ENCODE assay signal across 25 mouse cellular contexts in the genomic region with DNA sequence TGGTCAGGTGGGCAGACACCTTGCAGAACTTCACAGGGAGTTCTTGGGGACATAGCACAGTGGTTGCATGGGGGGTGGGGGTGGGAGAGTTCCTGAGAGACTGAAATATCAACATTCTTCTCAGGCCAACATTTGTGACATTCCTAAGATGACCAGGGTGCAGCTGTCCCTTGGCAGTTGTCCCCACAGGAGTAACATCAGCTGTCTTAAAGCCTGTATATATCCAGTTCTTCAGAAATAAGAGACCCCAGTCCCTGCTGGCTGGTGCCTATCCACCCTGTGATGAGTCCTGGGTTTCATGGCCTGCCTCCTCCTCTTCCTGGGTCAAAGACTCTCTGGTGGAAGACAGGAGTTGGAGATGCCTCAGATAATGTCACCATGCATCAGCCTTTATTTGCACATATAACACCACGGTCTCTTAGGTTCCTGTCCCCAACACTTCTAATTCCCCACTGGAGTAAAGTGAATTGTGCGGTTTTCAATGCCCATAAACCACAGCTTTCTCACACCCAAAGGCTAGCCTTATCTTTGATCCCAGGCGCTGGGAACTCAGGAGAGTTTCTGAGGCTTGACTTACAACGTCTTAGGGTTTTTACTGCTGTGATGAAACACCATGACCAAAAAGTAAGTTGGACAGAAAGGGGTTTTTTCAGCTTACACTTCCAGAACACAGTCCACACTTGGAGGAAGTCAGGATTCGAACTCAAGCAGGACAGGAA.
DNase-seq lines count a peak whose midpoint lies in the region; ATAC-seq and TF ChIP-seq lines count a peak whose summit lies in the region.
"Had no signal": no experiment of that assay in that cellular context is flagged by ENCODE, and none has a peak within 500 bp of the region (broad histone marks: within the 10 kb centered on the region; RNA-seq: fewer than 3 reads in every experiment).

No protein-coding gene starts in this region.

- TF ChIP-seq RAD21 in MEL (IDR thresholded peaks at IDR 0.05; ENCODE audit: low read depth, low read length), result no peak

- ATAC-seq in liver, embryonic 13.5 days (ENCODE audit: low read depth), result no peak; the same call in 1 of the 2 replicates
- no peak for ATAC-seq in liver, embryonic 12.5 days
- peak; percentile 70 for ATAC-seq in megakaryocyte-erythroid progenitor cell, adult 5-6 weeks (replicated peaks; ENCODE audit: low FRiP score, low TSS enrichment, poor library complexity, severe bottlenecking)
- ATAC-seq: forebrain, embryonic 16.5 days; hindbrain, postnatal 0 days; intestine, postnatal 0 days had no signal

- no peaks in the 10 kb centered on the region for H3K79me2 ChIP-seq in MEL (ENCODE audit: control insufficient read depth, insufficient read depth, low read length, poor library complexity)

- peak; percentile 44 for DNase-seq in kidney, adult 2 months
- DNase-seq in kidney, postnatal 36 days, result no peak
- DNase-seq in liver, embryonic 13.5 days, result no peak
- peak; percentile 81 for DNase-seq in MEL (ENCODE audit: low read depth, low spot score)
- no peak for DNase-seq in B cell, adult 2 months
- DNase-seq in cerebellum, postnatal 14 days, result no peak
- DNase-seq: adrenal gland, postnatal 25 days; cerebellum, adult 9-11 months; gastrocnemius, postnatal 25 days; heart, adult 18-20 months; heart, postnatal 10 days; kidney, postnatal 4 days; right cerebral cortex, postnatal 14 days had no signal

- TF ChIP-seq CTCF in kidney, adult 2 months (conservative IDR thresholded peaks at IDR 0.05; ENCODE audit: insufficient read depth, insufficient read length, low read depth, low read length), result no peak
- TF ChIP-seq CTCF in MEL (IDR thresholded peaks at IDR 0.05 in 2 of 3, conservative IDR thresholded peaks at IDR 0.05 in 1 of 3; ENCODE audit: control insufficient read depth in 1 of 3, insufficient read depth in 1 of 3, low read depth in 2 of 3, low read length in 3 of 3, poor library complexity in 1 of 3, severe bottlenecking in 1 of 3), result no peak

- TF ChIP-seq EP300 in MEL (IDR thresholded peaks at IDR 0.05; ENCODE audit: low read depth in 1 of 2, low read length in 2 of 2), result peak; percentile 80 to 84

- no peaks in the 10 kb centered on the region for H3K27me3 ChIP-seq in kidney, adult 2 months (replicated peaks; ENCODE audit: control insufficient read depth, insufficient read depth, low read length)
- H3K27me3 ChIP-seq in liver, embryonic 13.5 days, result no peaks in the 10 kb centered on the region
- no peaks in the 10 kb centered on the region for H3K27me3 ChIP-seq in liver, embryonic 12.5 days (replicated peaks)
- H3K27me3 ChIP-seq in MEL (ENCODE audit: control insufficient read depth in 1 of 2, insufficient read depth in 2 of 2, low read length in 2 of 2), result no peaks in the 10 kb centered on the region
- H3K27me3 ChIP-seq: CH12.LX; heart, embryonic 12.5 days; limb, embryonic 15.5 days; lung, embryonic 15.5 days; midbrain, embryonic 12.5 days had no signal

- H3K4me2 ChIP-seq in liver, embryonic 13.5 days, result no peak overlapping the region
- no peak overlapping the region for H3K4me2 ChIP-seq in liver, embryonic 12.5 days
- H3K4me2 ChIP-seq: heart, embryonic 12.5 days; limb, embryonic 15.5 days; lung, embryonic 15.5 days; midbrain, embryonic 12.5 days had no signal

- no peak overlapping the region for H3K9ac ChIP-seq in liver, embryonic 13.5 days
- no peak overlapping the region for H3K9ac ChIP-seq in liver, embryonic 12.5 days
- H3K9ac ChIP-seq in MEL (ENCODE audit: control insufficient read depth, low read depth, low read length, poor library complexity, severe bottlenecking), result no peak overlapping the region
- H3K9ac ChIP-seq: heart, embryonic 12.5 days; limb, embryonic 15.5 days; lung, embryonic 15.5 days; midbrain, embryonic 12.5 days had no signal

- H3K9me3 ChIP-seq in liver, embryonic 13.5 days (replicated peaks), result no peaks in the 10 kb centered on the region
- H3K9me3 ChIP-seq in liver, embryonic 12.5 days (replicated peaks), result no peaks in the 10 kb centered on the region
- no peaks in the 10 kb centered on the region for H3K9me3 ChIP-seq in MEL (replicated peaks; ENCODE audit: insufficient read depth, low read length)
- H3K9me3 ChIP-seq: forebrain, embryonic 10.5 days; heart, embryonic 12.5 days; hindbrain, embryonic 10.5 days; limb, embryonic 15.5 days; lung, embryonic 15.5 days; midbrain, embryonic 12.5 days had no signal

- peak overlapping the region; percentile 16; the same call in 1 of the 2 replicates for H3K27ac ChIP-seq in kidney, adult 2 months (ENCODE audit: insufficient read depth, low read depth, low read length)
- 0 out of 2 replicates have a peak overlapping the region, but pooled peaks have one; percentile 10 for H3K27ac ChIP-seq in liver, embryonic 13.5 days
- H3K27ac ChIP-seq in liver, embryonic 12.5 days, result no peak overlapping the region
- H3K27ac ChIP-seq in MEL (ENCODE audit: control insufficient read depth, low read depth, low read length), result peak overlapping the region; percentile 38; the same call in 1 of the 2 replicates
- H3K27ac ChIP-seq: forebrain, embryonic 10.5 days; hindbrain, embryonic 10.5 days; hindbrain, postnatal 0 days; limb, embryonic 15.5 days; lung, embryonic 15.5 days; midbrain, embryonic 12.5 days had no signal

- no peak for TF ChIP-seq POLR2A in kidney, adult 2 months (IDR thresholded peaks at IDR 0.05; ENCODE audit: low read depth, low read length)
- no peak for TF ChIP-seq POLR2A in MEL (IDR thresholded peaks at IDR 0.05; ENCODE audit: control insufficient read depth in 1 of 2, insufficient read depth in 1 of 2, low read depth in 1 of 2, low read length in 2 of 2, poor library complexity in 1 of 2)

- no peaks in the 10 kb centered on the region for H3K36me3 ChIP-seq in kidney, adult 2 months (ENCODE audit: control insufficient read depth, insufficient read depth, low read length)
- no peaks in the 10 kb centered on the region for H3K36me3 ChIP-seq in liver, embryonic 13.5 days
- H3K36me3 ChIP-seq in liver, embryonic 12.5 days, result no peaks in the 10 kb centered on the region
- H3K36me3 ChIP-seq in MEL (ENCODE audit: control insufficient read depth in 1 of 2, insufficient read depth in 2 of 2, low read length in 2 of 2), result peaks cover 0 to 21% of the 10 kb centered on the region in 2 experiments; a peak in 2 of 4 replicates
- H3K36me3 ChIP-seq: forebrain, embryonic 10.5 days; heart, embryonic 12.5 days; hindbrain, embryonic 10.5 days; limb, embryonic 15.5 days; lung, embryonic 15.5 days; midbrain, embryonic 12.5 days had no signal

- H3K4me1 ChIP-seq in kidney, adult 2 months (ENCODE audit: control insufficient read depth, insufficient read depth, low read length), result 0 out of 2 replicates have a peak, but pooled peaks cover 5% of the 10 kb centered on the region
- peaks cover 57% of the 10 kb centered on the region for H3K4me1 ChIP-seq in liver, embryonic 13.5 days (replicated peaks)
- H3K4me1 ChIP-seq in liver, embryonic 12.5 days, result peaks cover 59% of the 10 kb centered on the region
- H3K4me1 ChIP-seq in MEL (ENCODE audit: control insufficient read depth in 1 of 2, insufficient read depth in 2 of 2, low read length in 2 of 2), result peaks cover 11 to 39% of the 10 kb centered on the region in 2 experiments
- H3K4me1 ChIP-seq: heart, embryonic 12.5 days; hindbrain, embryonic 10.5 days; limb, embryonic 15.5 days; lung, embryonic 15.5 days; midbrain, embryonic 12.5 days had no signal

- H3K4me3 ChIP-seq in kidney, adult 2 months (ENCODE audit: insufficient read depth, low read depth, low read length), result no peak overlapping the region
- no peak overlapping the region for H3K4me3 ChIP-seq in liver, embryonic 13.5 days (replicated peaks)
- H3K4me3 ChIP-seq in liver, embryonic 12.5 days, result no peak overlapping the region
- H3K4me3 ChIP-seq in MEL (ENCODE audit: control insufficient read depth in 1 of 2, insufficient read depth in 1 of 2, low read depth in 2 of 2, low read length in 2 of 2), result no peak overlapping the region
- H3K4me3 ChIP-seq: forebrain, embryonic 10.5 days; heart, embryonic 12.5 days; hindbrain, embryonic 10.5 days; limb, embryonic 15.5 days; lung, embryonic 15.5 days; midbrain, embryonic 12.5 days had no signal

- 87% methylated on average over 5 of the region's 5 CpGs for WGBS in kidney, adult 2 months
- 22% methylated on average over 5 of the region's 5 CpGs for WGBS in liver, embryonic 13.5 days (ENCODE audit: insufficient replicate concordance)
- WGBS in liver, embryonic 12.5 days (ENCODE audit: insufficient replicate concordance), result 25% methylated on average over 5 of the region's 5 CpGs

TF ChIP-seq in MEL, 35 proteins besides CTCF, POLR2A, EP300 and RAD21 (continues in another document):
- TF ChIP-seq MYB (IDR thresholded peaks at IDR 0.05; ENCODE audit: low read depth, low read length), result no peak
- TF ChIP-seq MYC (IDR thresholded peaks at IDR 0.05; ENCODE audit: low read depth, low read length), result no peak
- no peak for TF ChIP-seq SMC3 (IDR thresholded peaks at IDR 0.05; ENCODE audit: low read depth, low read length)
- TF ChIP-seq BHLHE40 (IDR thresholded peaks at IDR 0.05; ENCODE audit: borderline replicate concordance, low read depth, low read length), result no peak
- no peak for TF ChIP-seq NRF1 (IDR thresholded peaks at IDR 0.05; ENCODE audit: insufficient read depth, low read depth, low read length, poor library complexity, severe bottlenecking)
- peak; percentile 75 for TF ChIP-seq RCOR1 (IDR thresholded peaks at IDR 0.05; ENCODE audit: low read depth, low read length)
- TF ChIP-seq TAL1 (IDR thresholded peaks at IDR 0.05; ENCODE audit: low read length), result peak; percentile 90
- TF ChIP-seq GATA1 (IDR thresholded peaks at IDR 0.05; ENCODE audit: low read depth, low read length), result peak; percentile 76
- no peak for TF ChIP-seq UBTF (IDR thresholded peaks at IDR 0.05; ENCODE audit: borderline replicate concordance, insufficient read depth, low read depth, low read length)
- no peak for TF ChIP-seq MEF2A (IDR thresholded peaks at IDR 0.05; ENCODE audit: extremely low read depth, insufficient replicate concordance, low read depth, low read length, poor library complexity, severe bottlenecking)
- TF ChIP-seq MXI1 (IDR thresholded peaks at IDR 0.05; ENCODE audit: low read depth, low read length), result no peak
- TF ChIP-seq KAT2A (conservative IDR thresholded peaks at IDR 0.05; ENCODE audit: low read depth, low read length), result no peak
- no peak for TF ChIP-seq MAFK (IDR thresholded peaks at IDR 0.05; ENCODE audit: borderline replicate concordance, low read depth, low read length)
- no peak for TF ChIP-seq CHD2 (IDR thresholded peaks at IDR 0.05; ENCODE audit: low read length)
- no peak for TF ChIP-seq POLR2AphosphoS5 (IDR thresholded peaks at IDR 0.05; ENCODE audit: borderline replicate concordance, low read depth, low read length)
- TF ChIP-seq USF1 (IDR thresholded peaks at IDR 0.05; ENCODE audit: low read depth, low read length), result no peak
- TF ChIP-seq GABPA (IDR thresholded peaks at IDR 0.05; ENCODE audit: low read depth, low read length), result no peak
- no peak for TF ChIP-seq NELFE (IDR thresholded peaks at IDR 0.05; ENCODE audit: low read depth, low read length)
- no peak for TF ChIP-seq POLR2AphosphoS2 (IDR thresholded peaks at IDR 0.05; ENCODE audit: low read length)
- TF ChIP-seq MAX (IDR thresholded peaks at IDR 0.05; ENCODE audit: low read length), result no peak
- no peak for TF ChIP-seq ELF1 (IDR thresholded peaks at IDR 0.05; ENCODE audit: low read depth, low read length)

Comparison
In these comparisons a context has a peak if more than half of its experiments do, and no peak if none do; other contexts are left out.
1. DNase-seq: peak in kidney, adult 2 months (single experiment) and MEL (single experiment); none in kidney, postnatal 36 days (0 of 2), liver, embryonic 13.5 days (single experiment), B cell, adult 2 months (0 of 2) and cerebellum, postnatal 14 days (0 of 2).